Mouse (Mus musculus) MEL (cell line): ENCODE results near the gene Gm3149. TPM values are rescaled to one million over a fixed set of nuclear protein-coding genes. Genes with fewer than 3 reads are reported as not detected.
"Not testable (repeated sequence)": the region's sequence is repeated elsewhere in the genome, so short reads cannot be mapped to it uniquely, and the experiment has no call there.

Experiments used
- DNase-seq: peaks from one replicate; pipeline ENCODE4 v3.0.0; 2011; ENCODE audit warnings: low read depth, low spot score
- H3K27ac ChIP-seq: 2 replicates; pipeline ENCODE4 v1.5.1; 2012; ENCODE audit warnings: low read depth, mild to moderate bottlenecking, control low read depth, low read length, moderate library complexity; ENCODE audit not compliant: control insufficient read depth
- H3K27me3 ChIP-seq, 2 experiments: fragments of 150-350 bp in 1 of 2; sonication (generic) in 1 of 2; 2 replicates each; pipeline ENCODE4 v1.6.1; 2012; ENCODE audit warnings: low read length in 2 of 2, mild to moderate bottlenecking in 2 of 2, improper control_type of control experiment in 1 of 2, moderate library complexity in 1 of 2; ENCODE audit not compliant: insufficient read depth in 2 of 2, control insufficient read depth in 1 of 2
- H3K36me3 ChIP-seq, 2 experiments: 2 replicates each; pipeline ENCODE4 v1.6.1; 2012 to 2014; ENCODE audit warnings: low read length in 2 of 2, improper control_type of control experiment in 1 of 2, inconsistent platforms in 1 of 2, mild to moderate bottlenecking in 1 of 2; ENCODE audit not compliant: insufficient read depth in 2 of 2, control insufficient read depth in 1 of 2
- H3K4me1 ChIP-seq, 2 experiments: fragments of 150-350 bp in 1 of 2; sonication (generic) in 1 of 2; 2 replicates each; pipeline ENCODE4 v1.6.1; 2012; ENCODE audit warnings: low read length in 2 of 2, improper control_type of control experiment in 1 of 2, mild to moderate bottlenecking in 1 of 2; ENCODE audit not compliant: insufficient read depth in 2 of 2, control insufficient read depth in 1 of 2
- H3K4me3 ChIP-seq, 2 experiments: fragments of 150-350 bp in 1 of 2; sonication (generic) in 1 of 2; 2 replicates each; pipeline ENCODE4 v1.5.1; 2012; ENCODE audit warnings: low read depth in 2 of 2, low read length in 2 of 2, mild to moderate bottlenecking in 2 of 2, moderate library complexity in 2 of 2, control low read depth in 1 of 2, improper control_type of control experiment in 1 of 2; ENCODE audit not compliant: control insufficient read depth in 1 of 2, insufficient read depth in 1 of 2
- H3K79me2 ChIP-seq: 2 replicates; pipeline ENCODE4 v1.6.1; 2012; ENCODE audit warnings: mild to moderate bottlenecking, low read length, moderate library complexity; ENCODE audit not compliant: control insufficient read depth, poor library complexity, insufficient read depth
- H3K9ac ChIP-seq: 2 replicates; pipeline ENCODE4 v1.6.1; 2012; ENCODE audit warnings: low read depth, mild to moderate bottlenecking, control low read depth, low read length, moderate library complexity; ENCODE audit not compliant: control insufficient read depth, poor library complexity, severe bottlenecking
- H3K9me3 ChIP-seq: fragments of 150-350 bp; sonication (generic); replicated peaks from 2 replicates; pipeline ENCODE4 v1.6.1; 2012; ENCODE audit warnings: mild to moderate bottlenecking, low read length, improper control_type of control experiment, moderate library complexity; ENCODE audit not compliant: insufficient read depth
- polyA plus RNA-seq, 2 experiments: library from polyadenylated mRNA; stranded (reverse) in 1 of 2; unstranded in 1 of 2; fragments of >175 nt in 1 of 2; fragments of >200 nt in 1 of 2; gene quantifications; 2 replicates each; pipeline versions ENCODE4 v1.2.1 to v1.2.4; 2012; ENCODE audit warnings: low replicate concordance in 2 of 2, low read depth in 1 of 2; ENCODE audit not compliant: insufficient read length in 2 of 2, insufficient read depth in 1 of 2, missing spikeins in 1 of 2
- total RNA-seq: library from RNA; depleted of rRNA; stranded (reverse); fragments of 300-350 nt; gene quantifications from 2 replicates; pipeline ENCODE4 v1.2.3, GENCODE M21; 2012; rRNA removed

Gm3149 gene
- total RNA-seq = not detected in 2 replicates
- polyA plus RNA-seq = not detected

DNA sequence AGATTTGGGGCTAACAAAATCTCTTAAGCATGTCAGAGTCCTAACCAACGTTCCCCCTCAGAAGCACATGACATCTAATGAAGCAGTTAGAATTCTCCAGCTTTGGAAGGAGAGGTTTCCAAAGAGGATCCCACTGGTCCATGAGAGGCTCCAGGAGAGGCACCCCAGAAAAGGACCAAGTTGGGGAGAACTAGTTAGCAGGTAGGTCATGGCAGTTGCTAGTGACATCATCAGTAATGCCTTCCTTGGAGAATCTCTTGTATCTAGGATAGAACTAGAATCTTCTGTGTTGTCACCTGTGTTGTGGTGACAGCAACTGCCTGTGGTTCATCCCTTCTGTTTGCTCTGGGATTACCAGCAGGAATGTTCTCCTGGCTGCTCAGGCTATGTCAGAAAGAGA, at the start of gene Gm3149:
TSS of gene Gm3149 (plus strand) at position 301 of the 400 bp plus-strand sequence.
- H3K9me3 ChIP-seq, H3K9ac ChIP-seq, H3K36me3 ChIP-seq, H3K27me3 ChIP-seq, H3K79me2 ChIP-seq, H3K4me3 ChIP-seq, H3K27ac ChIP-seq, DNase-seq, H3K4me1 ChIP-seq: not testable (repeated sequence)

DNA sequence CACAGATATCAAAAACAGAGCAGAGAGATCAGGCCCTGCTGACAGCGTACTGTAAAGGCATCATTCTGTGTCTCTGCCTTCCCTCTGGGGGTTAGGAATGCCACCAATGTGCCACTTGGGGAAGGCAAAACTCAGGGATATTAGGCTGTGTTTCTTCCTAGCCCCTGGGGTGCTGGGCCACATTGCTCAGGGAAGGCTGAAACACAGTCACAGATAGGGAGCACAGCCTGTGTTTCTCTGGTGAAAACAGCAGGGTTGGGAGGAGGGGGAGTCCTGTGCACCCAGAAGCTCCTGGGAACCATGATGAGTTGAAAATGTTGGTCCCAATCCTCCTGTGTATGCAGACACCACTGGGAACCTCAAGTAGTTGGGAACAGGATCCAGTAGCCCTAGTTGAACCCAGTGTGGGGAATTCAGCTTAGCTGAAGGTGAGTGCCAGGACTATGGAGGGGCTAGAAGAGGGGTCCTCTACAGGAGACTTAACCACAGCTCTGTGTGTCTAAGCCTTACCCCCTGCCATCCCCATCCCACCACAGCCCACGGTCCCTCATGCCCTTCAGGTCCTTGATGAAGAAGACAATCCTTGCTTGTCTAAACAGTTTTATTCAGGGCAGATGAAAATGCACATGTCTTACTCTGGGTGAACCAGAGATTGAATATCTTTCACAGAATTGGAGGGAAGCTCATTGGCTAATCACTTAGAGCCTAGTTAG, 47.7 kb upstream of the Gm3149 start:
- not testable (repeated sequence) for DNase-seq, H3K36me3 ChIP-seq, H3K4me3 ChIP-seq, H3K27me3 ChIP-seq, H3K27ac ChIP-seq, H3K79me2 ChIP-seq, H3K9me3 ChIP-seq, H3K4me1 ChIP-seq, H3K9ac ChIP-seq

DNA sequence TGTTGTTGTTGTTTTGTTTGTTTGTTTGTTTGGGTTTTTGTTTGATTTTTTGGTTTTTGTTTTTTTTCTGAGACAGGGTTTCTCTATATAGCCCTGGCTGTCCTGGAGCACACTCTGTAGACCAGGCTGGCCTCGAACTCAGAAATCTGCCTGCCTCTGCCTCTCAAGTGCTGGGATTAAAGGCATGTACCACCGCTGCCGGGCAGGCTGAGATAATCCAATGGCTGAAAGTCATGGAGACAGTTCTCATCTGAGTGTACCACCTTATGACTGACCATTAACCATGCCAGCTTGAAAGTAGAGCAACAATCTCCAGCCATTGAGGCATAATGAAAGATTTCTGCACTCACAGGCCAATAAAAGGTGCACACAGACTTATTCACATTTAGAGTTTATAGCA, 37.3 kb upstream of the Gm3149 start:
- H3K9ac ChIP-seq, DNase-seq, H3K79me2 ChIP-seq, H3K9me3 ChIP-seq, H3K4me3 ChIP-seq, H3K4me1 ChIP-seq, H3K27ac ChIP-seq, H3K27me3 ChIP-seq, H3K36me3 ChIP-seq: not testable (repeated sequence)

DNA sequence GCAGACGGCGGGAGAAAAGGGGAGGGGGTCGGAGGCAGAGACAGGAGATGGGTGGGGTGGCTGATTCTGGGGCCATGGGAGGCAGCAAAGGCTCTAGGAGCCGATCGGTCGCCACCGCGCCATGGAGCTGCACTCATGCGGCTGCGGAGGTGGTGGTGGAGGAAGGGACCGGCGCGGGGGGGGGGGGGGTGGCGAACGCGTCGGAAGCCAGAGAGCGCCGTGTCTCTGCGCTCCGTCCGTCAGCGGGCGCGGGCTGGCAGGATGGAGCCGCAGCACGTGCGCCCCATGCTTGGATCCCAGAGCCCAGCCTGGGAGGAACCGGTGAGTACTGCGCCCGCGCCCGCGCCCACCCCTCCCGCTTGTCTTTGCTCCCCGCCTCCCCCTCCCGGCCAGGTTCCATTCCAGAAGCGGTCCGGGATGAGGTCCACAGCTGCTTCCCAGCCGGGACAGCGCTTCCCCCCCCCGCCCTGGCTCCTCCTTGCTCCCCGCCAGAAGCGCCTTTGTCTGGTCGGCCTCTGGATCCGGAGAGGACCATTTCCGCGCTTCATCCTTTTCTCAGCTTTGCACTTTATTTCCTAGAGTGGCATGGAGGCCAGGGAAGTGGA, 17.5 kb downstream of the Gm3149 start, which contains the start of gene 2610042L04Rik:
TSS of gene 2610042L04Rik (plus strand) at position 288 of the 605 bp plus-strand sequence.
- not testable (repeated sequence) for H3K79me2 ChIP-seq, H3K9ac ChIP-seq, H3K4me1 ChIP-seq, DNase-seq, H3K4me3 ChIP-seq, H3K27ac ChIP-seq, H3K27me3 ChIP-seq, H3K36me3 ChIP-seq, H3K9me3 ChIP-seq

DNA sequence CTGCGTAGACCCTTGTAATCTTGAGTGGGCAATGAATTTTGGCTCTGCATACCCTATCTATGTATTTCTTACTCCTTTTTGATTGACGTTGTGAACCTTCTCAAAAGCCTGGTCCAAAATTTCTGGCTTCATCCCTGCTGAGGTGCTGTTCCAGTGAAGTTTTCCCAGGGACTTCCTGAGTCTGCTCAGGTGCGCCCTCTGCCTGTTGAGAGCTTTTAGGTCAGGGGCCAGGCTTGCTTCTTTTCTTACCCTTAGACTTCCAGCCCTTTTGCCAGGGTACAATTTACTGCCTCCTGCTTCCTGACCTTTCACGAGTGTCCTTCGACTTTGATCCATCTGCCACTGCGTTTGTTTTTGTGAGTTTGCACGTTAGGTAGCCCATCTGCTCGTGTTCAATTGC, 18.4 kb downstream of the Gm3149 start:
- not testable (repeated sequence) for H3K9ac ChIP-seq, H3K36me3 ChIP-seq, H3K27me3 ChIP-seq, H3K4me1 ChIP-seq, H3K4me3 ChIP-seq, H3K27ac ChIP-seq, H3K79me2 ChIP-seq, H3K9me3 ChIP-seq, DNase-seq

DNA sequence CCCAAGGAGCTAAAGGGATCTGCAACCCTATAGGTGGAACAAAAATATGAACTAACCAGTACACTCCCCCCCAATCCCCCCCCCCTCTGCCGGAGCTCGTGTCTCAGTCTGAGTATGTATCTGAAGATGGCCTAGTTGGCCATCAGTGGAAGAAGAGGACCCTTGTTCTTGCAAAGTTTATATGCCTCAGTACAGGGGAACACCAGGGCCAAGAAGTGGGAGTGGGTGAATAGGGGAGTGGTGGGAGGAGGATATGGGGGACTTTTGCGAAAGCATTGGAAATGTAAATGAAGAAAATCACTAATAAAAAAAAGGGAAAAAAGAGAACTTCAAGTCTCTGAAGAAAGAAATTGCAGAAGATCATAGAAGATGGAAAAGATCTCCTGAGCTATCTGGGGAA, 51.9 kb downstream of the Gm3149 start:
- H3K27me3 ChIP-seq, DNase-seq, H3K9ac ChIP-seq, H3K36me3 ChIP-seq, H3K4me1 ChIP-seq, H3K27ac ChIP-seq, H3K79me2 ChIP-seq, H3K9me3 ChIP-seq, H3K4me3 ChIP-seq: not testable (repeated sequence)

DNA sequence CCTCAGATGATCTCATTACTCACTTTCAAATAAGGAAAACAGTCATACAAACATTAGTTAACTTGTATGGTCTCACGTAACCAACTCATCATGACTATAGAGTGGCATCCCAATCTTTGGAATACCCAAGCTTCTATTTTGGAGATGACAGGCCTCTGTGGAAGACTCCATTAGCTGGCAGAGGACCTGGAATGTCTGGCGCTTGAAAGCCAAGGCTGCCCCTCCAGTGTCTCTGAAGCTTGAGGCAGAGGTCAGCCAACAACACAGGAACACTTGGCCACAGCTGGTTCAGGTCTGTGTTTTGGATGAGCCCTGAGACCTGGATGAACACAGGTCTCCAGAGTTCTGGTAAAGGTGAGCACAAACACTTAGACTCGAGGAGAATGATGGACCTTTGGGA, 52.6 kb downstream of the Gm3149 start:
- not testable (repeated sequence) for H3K36me3 ChIP-seq, H3K79me2 ChIP-seq, H3K9me3 ChIP-seq, H3K4me1 ChIP-seq, DNase-seq, H3K27me3 ChIP-seq, H3K27ac ChIP-seq, H3K4me3 ChIP-seq, H3K9ac ChIP-seq
